Mouse (Mus musculus) gastrocnemius, postnatal 25 days (tissue): ENCODE measurements around the gene Psmg4. TPM values are rescaled to one million over a fixed set of nuclear protein-coding genes. Genes with fewer than 3 reads are reported as not detected.

ENCODE experiments used
- DNase-seq: peaks from one replicate; pipeline ENCODE4 v3.0.0; 2022
- total RNA-seq, 2 experiments: library from RNA; stranded (reverse); gene quantifications; 1 replicate in 1 of 2; 2 replicates in 1 of 2; pipeline ENCODE4 v1.2.3; 2021

Psmg4 gene
- total RNA-seq, 2 experiments from 2014 or later, result 15.9 to 16.2 TPM

- DNase-seq, result no peak
Measured at GRCm38 (mm10) chr13:34195676-34196075, 32.9 kb downstream of the Psmg4 start.

- DNase-seq, result no peak
Measured at GRCm38 (mm10) chr13:34205216-34205615, 42.5 kb downstream of the Psmg4 start.

- DNase-seq, result no peak
Measured at GRCm38 (mm10) chr13:34207714-34208470, 45.1 kb downstream of the Psmg4 start.

DNA sequence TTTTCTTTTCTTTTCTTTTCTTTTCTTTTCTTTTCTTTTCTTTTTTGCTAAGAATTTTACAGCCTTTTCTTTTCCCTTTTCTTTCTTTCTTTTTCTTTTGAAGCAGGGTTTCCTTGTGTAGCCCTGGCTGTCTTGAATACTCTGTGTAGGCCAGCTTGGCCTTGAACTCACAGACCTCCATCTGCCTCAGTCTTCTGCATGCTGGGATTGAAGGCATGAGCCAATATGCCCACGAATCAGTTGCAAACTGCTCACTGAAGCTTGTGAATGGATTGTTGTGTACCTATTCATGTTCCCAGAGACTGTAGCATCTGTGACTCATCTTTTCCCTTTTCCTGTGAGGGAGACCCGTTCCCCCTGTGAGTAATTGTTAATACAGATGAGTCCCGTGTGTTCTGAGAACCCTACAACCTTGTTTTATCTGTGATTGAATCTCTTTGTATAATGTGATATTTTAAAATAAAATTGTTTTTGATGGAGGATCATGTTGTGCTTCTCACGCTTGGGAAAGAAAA lies 48.6 kb downstream of the Psmg4 start:
- DNase-seq, result no peak

DNA sequence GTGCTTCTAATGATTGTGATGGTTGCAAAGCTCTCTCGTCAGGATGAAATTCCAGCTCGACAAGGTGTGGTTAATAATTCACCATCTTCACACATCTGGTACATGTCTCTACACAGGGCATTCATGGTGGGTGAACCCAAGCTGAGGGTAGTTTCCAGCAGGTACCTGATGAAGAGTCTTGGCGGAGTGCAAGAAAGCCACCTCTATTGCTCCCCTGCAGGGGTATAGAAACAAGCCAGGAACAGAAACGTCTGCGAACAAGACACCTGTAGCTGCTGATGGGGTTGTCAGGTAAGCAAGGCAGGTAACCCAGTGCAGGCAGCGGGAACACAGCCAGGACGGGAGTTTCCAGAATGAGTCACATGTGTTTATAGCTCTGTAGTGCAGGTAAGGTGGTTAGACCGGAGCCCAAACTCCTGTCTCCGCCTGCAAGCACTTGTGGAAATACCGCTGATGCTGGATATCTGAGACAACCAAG lies 50.0 kb downstream of the Psmg4 start:
- no peak for DNase-seq

DNA sequence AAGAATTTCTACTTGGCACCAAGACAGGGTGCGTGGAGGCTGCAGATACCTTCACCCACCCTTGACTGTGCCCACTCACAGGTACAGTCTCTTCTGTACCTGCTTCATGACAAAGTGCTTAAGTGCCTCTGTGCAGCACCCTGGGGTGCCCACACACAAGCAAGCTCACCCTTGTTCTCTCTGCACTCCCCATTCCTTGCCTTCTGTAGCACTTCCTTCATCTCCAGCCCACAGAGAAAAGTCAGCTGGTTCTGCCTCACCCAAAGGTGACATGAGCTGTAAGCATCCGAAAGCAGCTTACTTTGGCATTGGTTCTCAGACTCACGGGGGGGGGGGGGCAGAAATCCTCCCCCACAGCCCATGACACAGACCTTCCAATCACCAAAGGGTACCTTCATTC lies 52.1 kb downstream of the Psmg4 start:
- no peak for DNase-seq

DNA sequence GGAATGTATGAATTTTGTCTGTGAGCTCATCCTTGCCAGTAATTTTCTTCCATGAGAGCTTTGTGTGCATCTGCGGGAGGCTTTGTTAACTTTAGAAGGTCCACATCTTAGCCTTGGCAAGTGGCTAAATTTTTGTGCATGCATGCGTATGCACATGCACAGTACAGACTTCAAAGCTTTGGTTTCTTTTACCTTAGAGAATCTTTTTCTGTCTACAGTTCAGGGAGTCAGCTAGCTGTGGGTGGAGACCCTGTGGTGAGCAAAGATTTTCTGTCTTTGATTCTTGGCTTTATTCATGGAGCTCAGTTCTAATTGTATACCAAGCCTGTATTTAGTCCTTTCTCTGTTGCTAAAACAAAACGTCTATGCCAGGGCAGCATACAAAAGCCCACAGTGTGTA lies 56.0 kb downstream of the Psmg4 start:
- DNase-seq, result no peak

GRCm38 (mm10) chr13:34219728-34220127 lies 57.0 kb downstream of the Psmg4 start:
- DNase-seq, result no peak

- DNase-seq, result peak; percentile 21
Measured at GRCm38 (mm10) chr13:34222985-34223384, 60.2 kb downstream of the Psmg4 start.

DNA sequence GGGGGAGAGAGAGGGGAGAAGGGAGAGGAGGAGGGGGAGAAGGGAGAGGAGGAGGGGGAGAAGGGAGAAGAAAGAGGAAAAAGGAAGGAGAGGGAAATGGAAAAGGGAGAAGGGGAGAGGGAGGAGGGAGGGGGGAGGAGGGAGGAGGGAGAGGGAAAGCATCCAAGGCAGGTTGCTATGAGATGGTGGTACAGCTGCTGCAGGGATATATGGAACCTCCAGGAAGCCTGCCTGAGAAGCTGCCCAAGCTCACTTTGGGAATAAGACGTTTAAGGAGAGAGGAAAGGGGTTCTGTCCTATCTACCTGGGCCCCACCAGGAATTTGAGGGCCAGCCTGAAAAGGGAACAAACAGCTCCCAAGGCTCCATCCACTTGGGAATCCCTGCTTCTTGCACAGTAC lies 64.2 kb downstream of the Psmg4 start:
- no peak for DNase-seq

Other genes with a start within 250 kb of the Psmg4 start
- gene Nqo2, start 198.3 kb upstream of the Psmg4 start, total RNA-seq, result 10 to 100 TPM; 14.6 to 15.6 TPM
- 1 to 10 TPM; 4.3 to 4.4 TPM for gene Ripk1, start 160.6 kb upstream of the Psmg4 start, total RNA-seq
- gene Serpinb6a, start 160.2 kb upstream of the Psmg4 start, total RNA-seq, result 10 to 100 TPM; 90.9 to 96.4 TPM
- 10 to 100 TPM; 23.7 TPM for gene Bphl, start 125.4 kb upstream of the Psmg4 start, total RNA-seq
- 10 to 100 TPM; 13.6 to 14.8 TPM for gene Tubb2a, start 85.0 kb upstream of the Psmg4 start, total RNA-seq
- gene Tubb2b, start 32.5 kb upstream of the Psmg4 start, total RNA-seq, result 1 to 10 TPM; 2.3 to 3.6 TPM
- gene Slc22a23, start 182.2 kb downstream of the Psmg4 start, total RNA-seq, result 10 to 100 TPM; 11.3 to 14.9 TPM